Mouse (Mus musculus) megakaryocyte progenitor cell, adult 5-6 weeks (primary cell): ENCODE data around the gene Trim44. TPM values are rescaled to one million over a fixed set of nuclear protein-coding genes. Genes with fewer than 3 reads are reported as not detected.
A peak's percentile ranks its signal among the peaks of the same experiment; 100 is the strongest.

Experiments
- ATAC-seq: replicated peaks from 2 replicates; pipeline ENCODE4 v1.8.0; 2016; ENCODE audit warnings: mild to moderate bottlenecking, moderate TSS enrichment, inconsistent platforms; ENCODE audit not compliant: poor library complexity
- total RNA-seq, 2 experiments: library from RNA; stranded (forward) in 1 of 2; stranded (reverse) in 1 of 2; fragments of 157-497, 149-512 nt in 1 of 2; fragments of 200-1000 nt in 1 of 2; gene quantifications; 2 replicates each; pipeline versions ENCODE4 v1.2.3 to v1.2.4; 2015 to 2017

Gene Trim44
- total RNA-seq, 2 experiments from 2014 or later = 31.6 to 35.6 TPM

DNA sequence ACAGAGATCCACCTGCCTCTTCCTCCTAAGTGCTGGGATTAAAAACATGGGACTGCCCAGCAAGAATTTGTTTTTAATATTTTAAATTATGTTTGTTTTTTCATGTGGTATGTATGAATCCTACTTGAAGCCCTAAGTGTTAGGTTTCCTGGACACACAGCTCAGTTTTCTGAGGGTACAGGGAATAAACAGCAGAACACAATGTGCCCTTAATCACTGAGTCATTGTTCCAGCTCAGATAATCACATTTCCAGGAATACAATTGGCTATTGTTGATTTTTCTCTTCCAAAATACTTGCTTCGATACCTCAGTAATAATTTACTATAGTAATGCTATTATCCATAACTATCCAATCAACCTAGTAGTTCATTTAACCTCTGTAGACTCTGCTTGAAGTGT is 115.6 kb downstream of the Trim44 start:
- ATAC-seq = no peak

DNA sequence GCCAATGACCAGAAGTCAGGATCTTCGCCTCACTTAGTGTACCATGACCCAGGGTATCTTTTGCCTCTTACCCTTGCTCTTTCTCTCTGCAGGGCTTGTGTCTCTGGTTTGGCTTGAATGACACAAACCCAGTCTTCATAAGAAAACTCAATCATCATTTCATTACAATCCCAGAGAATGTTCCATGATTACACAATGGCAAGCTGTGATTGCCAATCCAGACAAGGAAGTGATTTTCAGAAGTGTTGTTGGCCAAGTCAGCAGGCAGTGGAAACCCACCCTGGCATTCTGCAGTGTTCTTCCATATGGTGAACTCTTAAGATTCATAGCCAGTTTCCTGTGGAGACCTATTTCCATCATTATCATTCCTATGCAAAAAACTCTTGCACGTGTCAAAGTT is 116.1 kb downstream of the Trim44 start:
- ATAC-seq = no peak

GRCm38 (mm10) chr2:102290041-102290440 is 117.6 kb downstream of the Trim44 start:
- peak; percentile 91 for ATAC-seq

- ATAC-seq = no peak
Measured at GRCm38 (mm10) chr2:102288676-102289075, 119.0 kb downstream of the Trim44 start.

DNA sequence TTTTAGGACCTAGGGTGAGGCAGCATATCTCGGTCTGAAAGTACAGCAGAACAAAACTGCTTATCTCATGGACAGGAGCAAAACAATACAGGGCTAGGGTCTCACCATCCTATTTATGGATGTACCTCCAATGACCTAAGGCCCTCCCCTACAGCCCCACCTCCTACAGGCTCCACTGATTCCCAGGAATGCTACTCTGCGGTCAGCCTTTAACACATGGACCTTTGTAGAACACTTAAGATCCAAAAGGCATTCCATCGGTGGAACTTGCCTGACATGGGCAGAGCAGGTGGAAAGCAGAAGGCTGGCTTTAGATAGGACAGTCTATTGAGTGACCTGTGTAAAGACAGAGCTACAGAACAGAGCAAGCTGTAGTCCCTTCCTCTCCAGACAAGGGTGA is 120.3 kb downstream of the Trim44 start:
- no peak for ATAC-seq

DNA sequence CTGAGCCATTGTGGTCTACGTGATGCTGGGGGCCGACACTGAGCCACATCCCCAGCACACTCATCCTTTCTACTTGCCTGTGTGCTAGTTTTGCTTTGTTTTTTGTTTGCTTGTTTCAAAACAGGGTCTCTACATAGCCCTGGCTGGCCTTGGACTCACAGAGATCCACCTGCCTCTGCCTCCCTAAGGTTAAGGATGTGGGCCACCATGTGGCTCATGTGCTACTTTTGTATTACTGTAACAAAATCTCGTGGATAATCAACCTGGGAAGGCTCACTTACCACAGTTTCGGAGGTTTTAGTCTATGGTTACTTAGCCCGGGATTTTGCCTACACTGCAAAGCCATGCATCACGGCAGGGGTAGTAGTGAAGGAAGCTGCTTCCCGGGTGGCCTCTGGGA is 125.5 kb downstream of the Trim44 start:
- ATAC-seq = no peak

GRCm38 (mm10) chr2:102279779-102280178 is 127.8 kb downstream of the Trim44 start:
- no peak for ATAC-seq

GRCm38 (mm10) chr2:102277946-102278345 is 129.7 kb downstream of the Trim44 start:
- ATAC-seq = peak; percentile 98

DNA sequence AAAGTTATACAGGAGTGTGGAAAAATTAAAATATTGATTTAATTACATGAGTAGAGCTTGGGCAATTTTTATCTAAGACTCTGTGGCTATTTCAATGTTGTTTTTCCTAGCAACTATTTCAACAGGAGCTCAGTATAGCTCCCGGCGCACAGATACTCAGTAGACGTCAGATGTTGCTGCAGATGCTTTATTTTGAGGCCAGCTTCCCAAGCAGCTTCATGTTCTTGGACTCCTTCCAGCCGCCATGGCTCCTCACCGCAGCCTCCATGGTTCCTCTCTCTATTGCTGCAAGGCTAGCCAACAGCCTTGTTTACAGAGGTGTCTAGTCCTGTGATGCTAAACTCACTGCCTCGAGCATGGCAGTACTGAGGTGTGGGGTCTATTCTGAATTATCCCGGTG is 134.3 kb downstream of the Trim44 start:
- ATAC-seq = no peak

DNA sequence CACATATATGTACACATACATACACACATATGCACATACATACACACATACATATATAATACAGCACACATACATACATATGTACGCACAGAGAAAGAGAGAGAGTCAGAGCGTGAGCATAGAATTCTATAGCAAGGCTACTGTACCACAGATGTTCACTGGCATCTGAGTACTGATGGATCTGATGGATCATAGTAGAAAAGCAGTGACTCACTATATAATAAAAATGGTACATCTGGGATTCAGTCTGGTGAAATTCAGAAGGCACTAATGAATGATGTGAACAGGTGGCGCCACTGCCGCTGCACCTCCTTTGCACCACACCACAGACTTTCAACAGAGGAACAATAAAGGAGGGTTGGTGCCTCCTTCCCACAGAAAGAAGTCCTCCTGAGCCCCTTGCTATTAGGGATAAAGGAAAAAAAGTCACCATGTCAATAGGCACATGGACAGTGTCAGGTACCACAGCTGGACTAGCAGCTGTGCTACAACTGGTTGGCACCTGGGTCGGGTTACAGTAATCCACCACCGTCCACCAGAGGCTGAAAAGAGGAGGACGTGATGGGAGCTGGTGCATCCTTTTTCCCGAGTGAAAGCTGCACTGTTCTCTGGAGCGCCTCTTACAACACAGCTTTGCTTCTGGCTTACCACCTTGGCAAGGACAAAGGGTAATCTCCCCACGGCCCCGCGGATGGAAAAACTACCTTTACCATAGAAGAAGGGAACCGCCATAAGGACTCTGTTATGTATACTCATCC is 139.9 kb downstream of the Trim44 start:
- ATAC-seq = no peak

DNA sequence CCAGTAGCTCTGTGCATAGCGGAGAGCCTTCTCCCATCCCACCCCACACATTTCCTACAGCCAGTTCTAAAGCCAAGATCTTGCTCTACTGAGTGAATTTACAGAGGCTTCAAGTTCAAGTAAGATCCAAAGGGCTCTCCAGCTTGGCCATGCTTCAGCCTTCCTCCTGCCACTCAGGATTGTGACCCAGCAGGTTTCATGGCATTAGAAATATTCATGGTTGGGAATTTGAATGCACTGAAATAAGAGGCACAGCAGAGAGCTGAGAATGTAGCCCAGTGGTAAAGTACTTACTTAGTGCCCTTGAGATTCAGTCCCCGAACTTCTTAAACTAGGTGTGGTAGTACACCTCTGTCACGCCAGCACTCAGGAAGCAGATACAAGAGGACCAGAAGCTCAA is 140.7 kb downstream of the Trim44 start:
- no peak for ATAC-seq

DNA sequence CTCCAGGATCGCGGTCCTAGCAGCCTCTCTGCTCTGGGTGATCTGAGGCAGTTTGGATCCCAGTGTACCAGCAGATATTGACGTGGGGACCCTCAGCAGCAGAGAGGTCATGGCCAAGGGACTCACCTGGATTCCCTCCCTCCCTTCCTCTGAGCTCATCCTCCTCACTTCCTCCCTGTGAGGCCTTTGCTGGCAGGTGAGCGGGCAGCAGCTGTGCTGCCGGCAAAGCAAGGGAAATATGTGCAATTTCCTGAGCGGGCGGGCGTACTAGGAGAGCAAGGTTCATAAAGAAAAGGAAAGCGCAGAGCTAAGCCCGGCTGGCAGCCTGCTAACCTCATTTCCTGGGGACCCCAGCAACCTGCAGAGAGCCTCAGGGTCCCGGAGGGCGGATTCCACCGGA is 148.5 kb downstream of the Trim44 start:
- ATAC-seq = peak; percentile 63

GRCm38 (mm10) chr2:102258682-102259081 is 148.9 kb downstream of the Trim44 start:
- no peak for ATAC-seq

GRCm38 (mm10) chr2:102257964-102258605 is 149.5 kb downstream of the Trim44 start:
- ATAC-seq = peak; percentile 39; the same call in 1 of the 2 replicates

GRCm38 (mm10) chr2:102256591-102257335 is 150.9 kb downstream of the Trim44 start:
- no peak for ATAC-seq

DNA sequence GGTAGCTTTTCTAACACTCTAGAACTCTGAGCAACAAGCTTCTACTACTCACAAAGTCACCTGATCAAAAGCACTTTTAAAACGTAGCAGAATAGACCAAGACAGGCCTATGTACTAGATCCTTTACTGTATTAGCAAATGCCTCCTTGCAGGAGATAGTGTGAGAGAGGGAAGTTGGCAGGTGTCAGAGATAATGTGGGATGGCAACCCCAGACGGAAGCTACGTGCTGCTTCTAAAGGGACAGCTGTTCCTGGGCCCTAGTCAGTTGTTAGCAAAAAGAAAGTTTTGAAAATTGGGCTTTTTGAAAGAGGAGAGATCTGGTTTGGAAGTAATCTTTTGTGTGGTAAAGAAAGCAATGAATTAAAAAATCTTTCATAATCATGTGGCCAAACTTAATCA is 151.5 kb downstream of the Trim44 start:
- ATAC-seq = no peak

GRCm38 (mm10) chr2:102253204-102253603 is 154.4 kb downstream of the Trim44 start:
- ATAC-seq = no peak

- no peak for ATAC-seq
Measured at GRCm38 (mm10) chr2:102252651-102253050, 155.0 kb downstream of the Trim44 start.
